ENCODE assay signal across 8 mouse cellular contexts in the genomic region with DNA sequence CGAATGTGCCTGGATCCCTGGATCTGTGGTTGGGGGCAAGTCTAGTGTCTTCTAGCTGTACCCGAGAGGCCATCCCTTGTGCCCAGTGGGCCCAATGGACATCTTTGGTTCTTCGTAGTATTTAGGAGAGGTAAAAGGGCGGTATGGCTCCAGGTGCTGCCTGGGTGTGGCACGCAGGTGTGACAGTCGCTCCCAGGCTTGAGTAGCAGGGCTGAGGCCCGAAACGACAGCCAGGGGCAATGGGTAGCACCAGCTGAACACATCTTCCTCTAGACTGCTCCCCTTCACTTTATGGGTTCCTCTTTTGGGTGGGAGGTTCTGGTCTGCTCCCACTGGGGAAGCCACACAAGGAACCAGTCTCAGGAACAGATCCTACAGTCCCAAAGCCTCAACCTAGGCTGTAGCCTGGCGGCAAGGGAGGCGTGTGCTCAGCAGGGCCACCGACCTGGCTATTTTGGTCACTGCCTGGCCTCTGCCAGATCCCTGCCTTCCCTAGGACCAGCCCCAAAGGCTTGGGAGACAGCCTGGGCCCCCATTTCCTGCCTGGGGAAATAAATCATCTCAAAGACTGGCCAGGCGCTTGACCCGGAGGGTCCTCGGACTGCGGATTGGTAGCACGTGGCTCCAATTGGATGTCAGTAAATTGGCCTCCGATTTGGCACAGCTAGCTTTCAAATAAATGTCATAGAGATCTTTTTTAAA. TPM values are rescaled to one million over a fixed set of nuclear protein-coding genes. Genes with fewer than 3 reads are reported as not detected.
DNase-seq lines count a peak whose midpoint lies in the region; ATAC-seq lines count a peak whose summit lies in the region.

No protein-coding gene starts in this region.

- DNase-seq in retina, postnatal 1 day, result peak; percentile 30
- DNase-seq in retina, embryonic 14.5 days (ENCODE audit: low spot score), result no peak
- peak; percentile 47 for DNase-seq in cerebellum, adult 8-10 months
- DNase-seq in forelimb bud, embryonic 11.5 days (ENCODE audit: low read depth, low spot score), result peak; percentile 20
- DNase-seq in liver, result peak; percentile 30
- DNase-seq in thymus, postnatal 25 days, result peak; percentile 34

- 15% methylated on average over 17 of the region's 17 CpGs for WGBS in hindbrain, embryonic 12.5 days
- 20% methylated on average over 17 of the region's 17 CpGs for WGBS in midbrain, embryonic 15.5 days

- peak overlapping the region; percentile 90 for H3K4me3 ChIP-seq in hindbrain, embryonic 12.5 days
- peak overlapping the region; percentile 87 for H3K4me3 ChIP-seq in midbrain, embryonic 15.5 days

- H3K4me2 ChIP-seq in hindbrain, embryonic 12.5 days (replicated peaks), result peak overlapping the region; percentile 87
- H3K4me2 ChIP-seq in midbrain, embryonic 15.5 days, result peak overlapping the region; percentile 72

- no peaks in the 10 kb centered on the region for H3K27me3 ChIP-seq in hindbrain, embryonic 12.5 days
- no peaks in the 10 kb centered on the region for H3K27me3 ChIP-seq in midbrain, embryonic 15.5 days (replicated peaks)

- ATAC-seq in hindbrain, embryonic 12.5 days (ENCODE audit: low FRiP score), result no peak; the same call in 1 of the 2 replicates
- 0 out of 2 replicates have a peak, but pooled peaks have one; percentile 2 for ATAC-seq in midbrain, embryonic 15.5 days (replicated peaks)

- no peaks in the 10 kb centered on the region for H3K36me3 ChIP-seq in hindbrain, embryonic 12.5 days
- H3K36me3 ChIP-seq in midbrain, embryonic 15.5 days (replicated peaks), result no peaks in the 10 kb centered on the region

- H3K9me3 ChIP-seq in hindbrain, embryonic 12.5 days (replicated peaks), result no peaks in the 10 kb centered on the region
- no peaks in the 10 kb centered on the region for H3K9me3 ChIP-seq in midbrain, embryonic 15.5 days

- H3K27ac ChIP-seq in hindbrain, embryonic 12.5 days, result peak overlapping the region; percentile 97
- H3K27ac ChIP-seq in midbrain, embryonic 15.5 days, result peak overlapping the region; percentile 96

- H3K4me1 ChIP-seq in hindbrain, embryonic 12.5 days, result peaks cover 52% of the 10 kb centered on the region
- H3K4me1 ChIP-seq in midbrain, embryonic 15.5 days, result peaks cover 51% of the 10 kb centered on the region

- peak overlapping the region; percentile 90 for H3K9ac ChIP-seq in hindbrain, embryonic 12.5 days
- H3K9ac ChIP-seq in midbrain, embryonic 15.5 days, result peak overlapping the region; percentile 96

RNA-seq across cellular contexts. Expression of gene Slc6a6, which starts 1.1 kb away (rescaled TPM):
- polyA plus RNA-seq in hindbrain, embryonic 12.5 days (2016; fragmentation: Nextera tagmentation; extraction: Ambion mirVana), result 70.2 and 78.0 TPM in 2 replicates
- 117 and 123 TPM in 2 replicates for polyA plus RNA-seq in midbrain, embryonic 15.5 days (2015; fragmentation: Nextera tagmentation; extraction: Ambion mirVana)
